Mouse (Mus musculus) hindbrain, embryonic 10.5 days (tissue): ENCODE data around the gene Gucy1b2. TPM values are rescaled to one million over a fixed set of nuclear protein-coding genes. Genes with fewer than 3 reads are reported as not detected.

Experiments
- DNase-seq: peaks from one replicate; pipeline ENCODE4 v3.0.0-alpha.2; 2017; ENCODE audit warnings: low spot score
- H3K27ac ChIP-seq: fragments of 300-500 bp; sonication (generic); 2 replicates; pipeline ENCODE4 v1.5.1; 2016; ENCODE audit warnings: mild to moderate bottlenecking, moderate library complexity
- H3K27me3 ChIP-seq: fragments of 300-500 bp; sonication (generic); 2 replicates; pipeline ENCODE4 v1.6.1; 2016; ENCODE audit warnings: mild to moderate bottlenecking; ENCODE audit not compliant: poor library complexity, insufficient read depth, severe bottlenecking
- H3K36me3 ChIP-seq: fragments of 300-500 bp; sonication (generic); 2 replicates; pipeline ENCODE4 v1.6.1; 2016; ENCODE audit warnings: mild to moderate bottlenecking, moderate library complexity
- H3K4me1 ChIP-seq: fragments of 300-500 bp; sonication (generic); replicated peaks from 2 replicates; pipeline ENCODE4 v1.6.1; 2016; ENCODE audit warnings: mild to moderate bottlenecking
- H3K4me3 ChIP-seq: fragments of 300-500 bp; sonication (generic); 2 replicates; pipeline ENCODE4 v1.5.1; 2016; ENCODE audit warnings: mild to moderate bottlenecking, moderate library complexity
- H3K9me3 ChIP-seq: fragments of 300-500 bp; sonication (generic); 2 replicates; pipeline ENCODE4 v1.6.1; 2016; ENCODE audit warnings: mild to moderate bottlenecking, moderate library complexity
- WGBS: fragments of 180-500 bp; shearing (Covaris S2); methylation state at CpG from one replicate; pipeline ENCODE4 v1.1.7; 2016; 5-methylcytosine and 5-hydroxymethylcytosine counted together
- polyA plus RNA-seq: library from polyadenylated mRNA; unstranded; fragments of >200 nt; fragmentation: Nextera tagmentation; extraction: Ambion mirVana; gene quantifications from 2 replicates; pipeline ENCODE4 v1.2.1, GENCODE M21; 2016

Gene Gucy1b2
- polyA plus RNA-seq, 1 experiment from 2014 or later, result 0.09 TPM

GRCm38 (mm10) chr14:62459541-62459940 is 3.5 kb upstream of the Gucy1b2 start:
- 66% methylated on average over 11 of the region's 11 CpGs for WGBS
- DNase-seq, result no peak
- no peaks in the 10 kb centered on the region for H3K9me3 ChIP-seq

GRCm38 (mm10) chr14:62457420-62458181 is 1.5 kb upstream of the Gucy1b2 start:
- Histone ChIP-seq H3K4me3 (no peak overlapping the region), H3K9me3 (no peaks in the 10 kb centered on the region), H3K27me3 (no peaks in the 10 kb centered on the region), H3K4me1 (peaks cover 3% of the 10 kb centered on the region; the same call in 1 of the 2 replicates), H3K27ac (no peak overlapping the region), H3K36me3 (no peaks in the 10 kb centered on the region)
- 21% methylated on average over 22 of the region's 22 CpGs for WGBS
- peak; percentile 85 for DNase-seq

More at GRCm38 (mm10) chr14:62459541-62459940, 3.5 kb upstream of the Gucy1b2 start:
- no peaks in the 10 kb centered on the region for H3K36me3 ChIP-seq
- no peak overlapping the region for H3K4me3 ChIP-seq
- H3K27me3 ChIP-seq, result peaks cover 13% of the 10 kb centered on the region; the same call in 1 of the 2 replicates
- H3K4me1 ChIP-seq, result peaks cover 5% of the 10 kb centered on the region
- no peak overlapping the region for H3K27ac ChIP-seq

GRCm38 (mm10) chr14:62455570-62455879 is 564 bp downstream of the Gucy1b2 start:
- no peak overlapping the region for H3K4me3 ChIP-seq
- H3K27ac ChIP-seq, result no peak overlapping the region
- WGBS, result 85% methylated on average over 5 of the region's 5 CpGs
- H3K27me3 ChIP-seq, result no peaks in the 10 kb centered on the region
- DNase-seq, result no peak
- H3K36me3 ChIP-seq, result no peaks in the 10 kb centered on the region
- H3K4me1 ChIP-seq, result peaks cover 3% of the 10 kb centered on the region; the same call in 1 of the 2 replicates
- no peaks in the 10 kb centered on the region for H3K9me3 ChIP-seq

- 69% methylated on average over 9 of the region's 9 CpGs for WGBS
- DNase-seq, result no peak
- H3K4me3 ChIP-seq, result no peak overlapping the region
- no peaks in the 10 kb centered on the region for H3K36me3 ChIP-seq
- no peaks in the 10 kb centered on the region for H3K27me3 ChIP-seq
- H3K27ac ChIP-seq, result no peak overlapping the region
- H3K9me3 ChIP-seq, result no peaks in the 10 kb centered on the region
- peaks cover 3% of the 10 kb centered on the region; the same call in 1 of the 2 replicates for H3K4me1 ChIP-seq
Measured at GRCm38 (mm10) chr14:62454760-62455569, 1.1 kb downstream of the Gucy1b2 start.

- no peak overlapping the region for H3K27ac ChIP-seq
- H3K27me3 ChIP-seq, result no peaks in the 10 kb centered on the region
- 79% methylated on average over 3 of the region's 3 CpGs for WGBS
- H3K9me3 ChIP-seq, result no peaks in the 10 kb centered on the region
- no peak for DNase-seq
- no peaks in the 10 kb centered on the region for H3K36me3 ChIP-seq
- no peak overlapping the region for H3K4me3 ChIP-seq
- peaks cover 3% of the 10 kb centered on the region; the same call in 1 of the 2 replicates for H3K4me1 ChIP-seq
Measured at GRCm38 (mm10) chr14:62454136-62454535, 2.0 kb downstream of the Gucy1b2 start.

- WGBS, result 80% methylated on average over 11 of the region's 11 CpGs
- no peak overlapping the region for H3K27ac ChIP-seq
Measured at GRCm38 (mm10) chr14:62453276-62453675, 2.8 kb downstream of the Gucy1b2 start.

GRCm38 (mm10) chr14:62450706-62451105 is 5.4 kb downstream of the Gucy1b2 start:
- Histone ChIP-seq H3K27ac (no peak overlapping the region), H3K4me1 (no peaks in the 10 kb centered on the region; the same call in 1 of the 2 replicates), H3K27me3 (no peaks in the 10 kb centered on the region), H3K4me3 (no peak overlapping the region), H3K9me3 (no peaks in the 10 kb centered on the region), H3K36me3 (no peaks in the 10 kb centered on the region)
- DNase-seq, result no peak
- 91% methylated on average over 1 of the region's 1 CpGs for WGBS

More at GRCm38 (mm10) chr14:62453276-62453675, 2.8 kb downstream of the Gucy1b2 start:
- Histone ChIP-seq H3K36me3 (no peaks in the 10 kb centered on the region), H3K4me3 (no peak overlapping the region), H3K9me3 (no peaks in the 10 kb centered on the region), H3K4me1 (peaks cover 3% of the 10 kb centered on the region; the same call in 1 of the 2 replicates), H3K27me3 (no peaks in the 10 kb centered on the region)
- DNase-seq, result no peak

GRCm38 (mm10) chr14:62447214-62447548 is 8.9 kb downstream of the Gucy1b2 start:
- no peaks in the 10 kb centered on the region for H3K36me3 ChIP-seq
- no peak overlapping the region for H3K4me3 ChIP-seq
- H3K4me1 ChIP-seq, result no peaks in the 10 kb centered on the region; the same call in 1 of the 2 replicates
- no peaks in the 10 kb centered on the region for H3K27me3 ChIP-seq
- 94% methylated on average over 3 of the region's 3 CpGs for WGBS
- DNase-seq, result no peak
- no peaks in the 10 kb centered on the region for H3K9me3 ChIP-seq
- H3K27ac ChIP-seq, result no peak overlapping the region

- Histone ChIP-seq H3K36me3 (no peaks in the 10 kb centered on the region), H3K4me3 (no peak overlapping the region), H3K4me1 (no peaks in the 10 kb centered on the region; the same call in 1 of the 2 replicates), H3K9me3 (no peaks in the 10 kb centered on the region), H3K27ac (no peak overlapping the region), H3K27me3 (no peaks in the 10 kb centered on the region)
- WGBS, result 77% methylated on average over 7 of the region's 7 CpGs
- DNase-seq, result no peak
Measured at GRCm38 (mm10) chr14:62446385-62447213, 9.5 kb downstream of the Gucy1b2 start.

- Histone ChIP-seq H3K9me3 (no peaks in the 10 kb centered on the region), H3K27me3 (no peaks in the 10 kb centered on the region), H3K36me3 (no peaks in the 10 kb centered on the region), H3K27ac (no peak overlapping the region), H3K4me1 (no peaks in the 10 kb centered on the region; the same call in 1 of the 2 replicates), H3K4me3 (no peak overlapping the region)
- WGBS, result 86% methylated on average over 6 of the region's 6 CpGs
- no peak for DNase-seq
Measured at GRCm38 (mm10) chr14:62443840-62444430, 12.2 kb downstream of the Gucy1b2 start.

- Histone ChIP-seq H3K9me3 (no peaks in the 10 kb centered on the region), H3K4me3 (no peak overlapping the region), H3K4me1 (no peaks in the 10 kb centered on the region; the same call in 1 of the 2 replicates), H3K27me3 (no peaks in the 10 kb centered on the region), H3K36me3 (no peaks in the 10 kb centered on the region), H3K27ac (no peak overlapping the region)
- DNase-seq, result no peak
- 85% methylated on average over 1 of the region's 1 CpGs for WGBS
Measured at GRCm38 (mm10) chr14:62442971-62443370, 13.1 kb downstream of the Gucy1b2 start.

- Histone ChIP-seq H3K36me3 (no peaks in the 10 kb centered on the region), H3K9me3 (no peaks in the 10 kb centered on the region), H3K27me3 (no peaks in the 10 kb centered on the region), H3K4me3 (no peak overlapping the region), H3K27ac (no peak overlapping the region), H3K4me1 (no peaks in the 10 kb centered on the region)
- no peak for DNase-seq
Measured at GRCm38 (mm10) chr14:62440036-62440435, 16.1 kb downstream of the Gucy1b2 start.
